Mouse (Mus musculus) liver, embryonic 13.5 days (tissue): ENCODE results near the gene Tjp2. TPM values are rescaled to one million over a fixed set of nuclear protein-coding genes. Genes with fewer than 3 reads are reported as not detected.
A peak's percentile ranks its signal among the peaks of the same experiment; 100 is the strongest.

ENCODE experiments used
- ATAC-seq: fragments of 200-750 bp; cut with Nextera tagmentation; 2 replicates; pipeline ENCODE4 v1.8.0; 2017; ENCODE audit warnings: low read depth, mild to moderate bottlenecking, moderate number of reproducible peaks, moderate library complexity
- DNase-seq: peaks from one replicate; pipeline ENCODE4 v3.0.0; 2022
- H3K27ac ChIP-seq: fragments of 300-500 bp; sonication (generic); 2 replicates; pipeline ENCODE4 v1.5.1; 2015; ENCODE audit warnings: moderate library complexity, mild to moderate bottlenecking, inconsistent platforms
- H3K27me3 ChIP-seq: fragments of 300-500 bp; sonication (generic); 2 replicates; pipeline ENCODE4 v1.6.1; 2015; ENCODE audit warnings: mild to moderate bottlenecking, inconsistent platforms
- H3K36me3 ChIP-seq: fragments of 300-500 bp; sonication (generic); 2 replicates; pipeline ENCODE4 v1.6.1; 2015; ENCODE audit warnings: mild to moderate bottlenecking, inconsistent platforms
- H3K4me1 ChIP-seq: fragments of 300-500 bp; sonication (generic); replicated peaks from 2 replicates; pipeline ENCODE4 v1.6.1; 2015; ENCODE audit warnings: inconsistent platforms
- H3K4me2 ChIP-seq: fragments of 300-500 bp; sonication (generic); 2 replicates; pipeline ENCODE4 v1.6.1; 2015; ENCODE audit warnings: inconsistent platforms, mild to moderate bottlenecking, moderate library complexity
- H3K4me3 ChIP-seq: fragments of 300-500 bp; sonication (generic); replicated peaks from 2 replicates; pipeline ENCODE4 v1.5.1; 2015; ENCODE audit warnings: mild to moderate bottlenecking, inconsistent platforms
- H3K9ac ChIP-seq: fragments of 300-500 bp; sonication (generic); 2 replicates; pipeline ENCODE4 v1.6.1; 2015; ENCODE audit warnings: mild to moderate bottlenecking, inconsistent platforms
- H3K9me3 ChIP-seq: fragments of 300-500 bp; sonication (generic); replicated peaks from 2 replicates; pipeline ENCODE4 v1.6.1; 2016; ENCODE audit warnings: inconsistent platforms
- WGBS: fragments of 180-500 bp; shearing (Covaris S2); methylation state at CpG from one replicate; pipeline ENCODE4 v1.1.7; 2015; ENCODE audit not compliant: insufficient replicate concordance; 5-methylcytosine and 5-hydroxymethylcytosine counted together
- polyA plus RNA-seq: library from polyadenylated mRNA; unstranded; fragments of >200 nt; fragmentation: Nextera tagmentation; extraction: Ambion mirVana; gene quantifications from 2 replicates; pipeline ENCODE4 v1.2.1, GENCODE M21; 2015

The Tjp2 gene
- polyA plus RNA-seq, 1 experiment from 2014 or later = 4.7 TPM

- Histone ChIP-seq H3K4me1 (peaks cover 26% of the 10 kb centered on the region), H3K9ac (no peak overlapping the region), H3K4me3 (no peak overlapping the region), H3K27ac (no peak overlapping the region), H3K36me3 (no peaks in the 10 kb centered on the region), H3K9me3 (no peaks in the 10 kb centered on the region), H3K4me2 (no peak overlapping the region), H3K27me3 (peaks cover 40% of the 10 kb centered on the region)
- ATAC-seq = no peak
- no peak for DNase-seq
- WGBS = 44% methylated on average over 4 of the region's 4 CpGs
These were observed 48.1 kb downstream of the Tjp2 start for GRCm38 (mm10) chr19:24176692-24177091.

- ATAC-seq = no peak
- Histone ChIP-seq H3K9ac (no peak overlapping the region), H3K4me1 (peaks cover 27% of the 10 kb centered on the region), H3K4me2 (peak overlapping the region; percentile 79), H3K4me3 (peak overlapping the region; percentile 69), H3K36me3 (no peaks in the 10 kb centered on the region), H3K9me3 (no peaks in the 10 kb centered on the region), H3K27ac (no peak overlapping the region), H3K27me3 (peaks cover 40% of the 10 kb centered on the region)
- no peak for DNase-seq
- WGBS = 4% methylated on average over 13 of the region's 13 CpGs
These were observed 49.9 kb downstream of the Tjp2 start for GRCm38 (mm10) chr19:24174896-24175295.

GRCm38 (mm10) chr19:24173608-24174523, 51.0 kb downstream of the Tjp2 start:
- Histone ChIP-seq H3K4me2 (peak overlapping the region; percentile 79), H3K4me1 (peaks cover 27% of the 10 kb centered on the region), H3K4me3 (peak overlapping the region; percentile 69), H3K36me3 (no peaks in the 10 kb centered on the region), H3K9me3 (no peaks in the 10 kb centered on the region), H3K27me3 (peaks cover 40% of the 10 kb centered on the region), H3K9ac (peak overlapping the region; percentile 75), H3K27ac (peak overlapping the region; percentile 34; the same call in 1 of the 2 replicates)
- WGBS = 1% methylated on average over 103 of the region's 103 CpGs
- ATAC-seq (peak; percentile 89), DNase-seq (peak; percentile 77)

GRCm38 (mm10) chr19:24173020-24173419, 51.8 kb downstream of the Tjp2 start:
- peaks cover 31% of the 10 kb centered on the region for H3K4me1 ChIP-seq
- ATAC-seq (no peak), DNase-seq (no peak)
- H3K27me3 ChIP-seq = peaks cover 40% of the 10 kb centered on the region
- peak overlapping the region; percentile 69 for H3K4me3 ChIP-seq
- H3K27ac ChIP-seq = no peak overlapping the region
- peak overlapping the region; percentile 79 for H3K4me2 ChIP-seq
- no peaks in the 10 kb centered on the region for H3K36me3 ChIP-seq
- no peak overlapping the region for H3K9ac ChIP-seq
- H3K9me3 ChIP-seq = no peaks in the 10 kb centered on the region
- WGBS = 44% methylated on average over 6 of the region's 6 CpGs

- peaks cover 39% of the 10 kb centered on the region for H3K4me1 ChIP-seq
- WGBS = 65% methylated on average over 10 of the region's 10 CpGs
- no peak overlapping the region for H3K4me2 ChIP-seq
- no peaks in the 10 kb centered on the region for H3K36me3 ChIP-seq
- no peak overlapping the region for H3K4me3 ChIP-seq
- H3K9ac ChIP-seq = no peak overlapping the region
- no peak for DNase-seq
- H3K27me3 ChIP-seq = peaks cover 15% of the 10 kb centered on the region
- H3K9me3 ChIP-seq = no peaks in the 10 kb centered on the region
- no peak for ATAC-seq
- no peak overlapping the region for H3K27ac ChIP-seq
These were observed 56.3 kb downstream of the Tjp2 start for GRCm38 (mm10) chr19:24168531-24168930.

GRCm38 (mm10) chr19:24166516-24167091, 58.2 kb downstream of the Tjp2 start:
- H3K9me3 ChIP-seq = no peaks in the 10 kb centered on the region
- H3K9ac ChIP-seq = peak overlapping the region; percentile 36; the same call in 1 of the 2 replicates
- no peaks in the 10 kb centered on the region for H3K27me3 ChIP-seq
- peak; percentile 17 for DNase-seq
- 0 out of 2 replicates have a peak overlapping the region, but pooled peaks have one; percentile 9 for H3K27ac ChIP-seq
- peaks cover 26% of the 10 kb centered on the region for H3K4me1 ChIP-seq
- ATAC-seq = peak; percentile 77
- WGBS = 5% methylated on average over 17 of the region's 17 CpGs
- H3K4me3 ChIP-seq = peak overlapping the region; percentile 39
- H3K4me2 ChIP-seq = peak overlapping the region; percentile 54
- H3K36me3 ChIP-seq = no peaks in the 10 kb centered on the region

- no peaks in the 10 kb centered on the region for H3K36me3 ChIP-seq
- no peaks in the 10 kb centered on the region for H3K9me3 ChIP-seq
- no peak for ATAC-seq
- H3K9ac ChIP-seq = no peak overlapping the region
- no peak overlapping the region for H3K4me3 ChIP-seq
- no peak for DNase-seq
- peaks cover 26% of the 10 kb centered on the region for H3K4me1 ChIP-seq
- 16% methylated on average over 4 of the region's 4 CpGs for WGBS
- no peaks in the 10 kb centered on the region for H3K27me3 ChIP-seq
- H3K4me2 ChIP-seq = 0 out of 2 replicates have a peak overlapping the region, but pooled peaks have one; percentile 17
- no peak overlapping the region for H3K27ac ChIP-seq
These were observed 60.9 kb downstream of the Tjp2 start for GRCm38 (mm10) chr19:24163974-24164373.

- ATAC-seq = no peak
- DNase-seq = no peak
- WGBS = 86% methylated on average over 8 of the region's 8 CpGs
- H3K36me3 ChIP-seq = no peaks in the 10 kb centered on the region
- H3K9me3 ChIP-seq = no peaks in the 10 kb centered on the region
- no peaks in the 10 kb centered on the region for H3K27me3 ChIP-seq
- H3K4me2 ChIP-seq = no peak overlapping the region
- H3K27ac ChIP-seq = no peak overlapping the region
- H3K9ac ChIP-seq = no peak overlapping the region
- peaks cover 12% of the 10 kb centered on the region for H3K4me1 ChIP-seq
- no peak overlapping the region for H3K4me3 ChIP-seq
These were observed 64.4 kb downstream of the Tjp2 start for GRCm38 (mm10) chr19:24160460-24160859.

- 64% methylated on average over 9 of the region's 9 CpGs for WGBS
- no peak overlapping the region for H3K4me2 ChIP-seq
- no peaks in the 10 kb centered on the region for H3K27me3 ChIP-seq
- H3K27ac ChIP-seq = no peak overlapping the region
- DNase-seq (no peak), ATAC-seq (no peak)
- no peak overlapping the region for H3K9ac ChIP-seq
- H3K4me1 ChIP-seq = peaks cover 15% of the 10 kb centered on the region
- no peaks in the 10 kb centered on the region for H3K9me3 ChIP-seq
- no peaks in the 10 kb centered on the region for H3K36me3 ChIP-seq
- no peak overlapping the region for H3K4me3 ChIP-seq
These were observed 65.1 kb downstream of the Tjp2 start for GRCm38 (mm10) chr19:24159751-24160150.

- Histone ChIP-seq H3K27me3 (no peaks in the 10 kb centered on the region), H3K4me2 (no peak overlapping the region), H3K9me3 (no peaks in the 10 kb centered on the region), H3K36me3 (no peaks in the 10 kb centered on the region), H3K4me3 (no peak overlapping the region), H3K9ac (no peak overlapping the region), H3K4me1 (peaks cover 14% of the 10 kb centered on the region), H3K27ac (no peak overlapping the region)
- no peak for ATAC-seq
- WGBS = 73% methylated on average over 9 of the region's 9 CpGs
- DNase-seq = no peak
These were observed 65.5 kb downstream of the Tjp2 start for GRCm38 (mm10) chr19:24159334-24159733.

GRCm38 (mm10) chr19:24156067-24156455, 68.8 kb downstream of the Tjp2 start:
- no peak overlapping the region for H3K4me2 ChIP-seq
- 49% methylated on average over 6 of the region's 6 CpGs for WGBS
- H3K9me3 ChIP-seq = no peaks in the 10 kb centered on the region
- DNase-seq = no peak
- H3K27me3 ChIP-seq = no peaks in the 10 kb centered on the region
- ATAC-seq = no peak
- no peaks in the 10 kb centered on the region for H3K36me3 ChIP-seq
- H3K27ac ChIP-seq = peak overlapping the region; percentile 53
- H3K9ac ChIP-seq = no peak overlapping the region
- H3K4me1 ChIP-seq = peaks cover 8% of the 10 kb centered on the region; the same call in 1 of the 2 replicates
- H3K4me3 ChIP-seq = no peak overlapping the region
